Comparison of ENCODE assay signal across 24 mouse cellular contexts in genomic region chr12:72727021-72727420, GRCm38 (mm10).
"Had no signal": no experiment of that assay in that cellular context is flagged by ENCODE, and none has a peak within 500 bp of the region (broad histone marks: within the 10 kb centered on the region; RNA-seq: fewer than 3 reads in every experiment).

No protein-coding gene starts in this region.

- H3K27me3 ChIP-seq: heart, embryonic 13.5 days; heart, embryonic 15.5 days; hindbrain, embryonic 12.5 days; intestine, embryonic 15.5 days; limb, embryonic 13.5 days; limb, embryonic 15.5 days; liver, embryonic 12.5 days had no signal

- H3K9me3 ChIP-seq: heart, embryonic 13.5 days; heart, embryonic 15.5 days; hindbrain, embryonic 10.5 days; hindbrain, embryonic 12.5 days; intestine, embryonic 15.5 days; limb, embryonic 13.5 days; limb, embryonic 15.5 days; liver, embryonic 12.5 days had no signal

- H3K4me1 ChIP-seq: heart, embryonic 15.5 days; hindbrain, embryonic 10.5 days; hindbrain, embryonic 12.5 days; limb, embryonic 13.5 days; limb, embryonic 15.5 days; liver, embryonic 12.5 days had no signal

- H3K9ac ChIP-seq: heart, embryonic 13.5 days; heart, embryonic 15.5 days; hindbrain, embryonic 12.5 days; hindbrain, embryonic 14.5 days; intestine, embryonic 15.5 days; limb, embryonic 13.5 days; limb, embryonic 15.5 days; liver, embryonic 12.5 days; liver, embryonic 14.5 days had no signal

- H3K36me3 ChIP-seq: heart, embryonic 13.5 days; heart, embryonic 15.5 days; hindbrain, embryonic 10.5 days; hindbrain, embryonic 12.5 days; intestine, embryonic 15.5 days; limb, embryonic 13.5 days; limb, embryonic 15.5 days; liver, embryonic 12.5 days had no signal

- DNase-seq: gastrocnemius, adult 2 months; gastrocnemius, postnatal 10 days; gastrocnemius, postnatal 25 days; heart, adult 2 months; heart, postnatal 14 days; heart, postnatal 4 days; kidney, adult 18-20 months; kidney, adult 8-10 months; kidney, postnatal 10 days; kidney, postnatal 25 days; kidney, postnatal 4 days; left cerebral cortex, postnatal 4 days had no signal

- H3K4me3 ChIP-seq: gastrocnemius, adult 2 months; heart, adult 2 months; heart, embryonic 13.5 days; heart, embryonic 15.5 days; hindbrain, embryonic 10.5 days; hindbrain, embryonic 12.5 days; intestine, embryonic 15.5 days; layer of hippocampus, adult 2 months; left cerebral cortex, adult 2 months; limb, embryonic 13.5 days; limb, embryonic 15.5 days; liver, embryonic 12.5 days had no signal

- H3K27ac ChIP-seq: gastrocnemius, adult 2 months; heart, adult 2 months; heart, embryonic 13.5 days; heart, embryonic 15.5 days; hindbrain, embryonic 10.5 days; hindbrain, embryonic 12.5 days; hindbrain, embryonic 14.5 days; intestine, embryonic 15.5 days; layer of hippocampus, adult 2 months; left cerebral cortex, adult 2 months; limb, embryonic 13.5 days; limb, embryonic 15.5 days; liver, embryonic 12.5 days; liver, embryonic 14.5 days had no signal
